8 mouse cellular contexts compared by ENCODE assay signal in the genomic region with DNA sequence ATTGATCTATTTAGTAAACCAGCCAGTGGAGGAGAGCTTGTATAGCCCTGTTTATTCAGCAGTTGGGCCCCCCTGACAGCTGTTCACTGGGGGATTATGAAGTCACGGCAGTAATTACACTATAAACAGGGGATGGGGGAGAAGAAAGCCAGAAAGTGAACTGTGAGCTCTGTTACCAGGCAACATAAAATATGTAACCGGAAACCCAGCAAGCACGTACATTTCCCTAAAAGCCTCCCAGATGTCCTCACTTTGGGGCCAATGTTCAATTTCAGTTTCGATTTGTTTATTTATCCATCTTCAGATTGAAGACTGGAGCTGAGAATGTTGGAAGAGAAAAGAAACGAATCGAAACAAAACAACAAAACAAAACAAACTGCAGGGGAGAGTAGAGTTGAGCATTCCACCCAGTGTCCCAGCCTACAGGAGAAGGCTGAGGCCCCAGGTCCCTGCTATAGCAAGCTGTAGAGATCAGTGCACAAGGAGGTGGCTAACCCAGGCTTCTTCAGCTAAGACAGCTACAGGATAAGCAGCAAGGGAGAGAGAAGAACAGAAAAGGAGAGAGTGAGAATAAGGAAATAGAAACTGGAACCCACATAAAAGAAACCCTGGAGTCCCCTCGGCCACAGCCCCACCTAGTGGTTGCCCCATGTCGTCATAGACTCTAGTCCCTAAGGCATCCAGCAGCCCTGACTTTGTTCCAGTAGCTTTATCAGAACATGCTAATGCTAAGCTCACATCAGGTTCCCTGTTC.
DNase-seq lines count a peak whose midpoint lies in the region; ATAC-seq and TF ChIP-seq lines count a peak whose summit lies in the region.

No protein-coding gene starts in this region.

- H3K4me2 ChIP-seq in hindbrain, embryonic 12.5 days (replicated peaks), result 0 out of 2 replicates have a peak overlapping the region, but pooled peaks have one; percentile 0

- TF ChIP-seq CTCF in embryonic fibroblast, embryonic 13.5 days (IDR thresholded peaks at IDR 0.05; ENCODE audit: borderline replicate concordance, insufficient read depth, low read length), result peak; percentile 41; the same call in 1 of the 2 replicates
- TF ChIP-seq CTCF in small intestine, adult 2 months (IDR thresholded peaks at IDR 0.05; ENCODE audit: extremely low read depth, insufficient read length, insufficient replicate concordance, low read depth, low read length), result peak; percentile 81; the same call in 1 of the 2 replicates

- H3K4me3 ChIP-seq in embryonic fibroblast, embryonic 13.5 days (ENCODE audit: insufficient read depth, low read length), result no peak overlapping the region
- H3K4me3 ChIP-seq in hindbrain, embryonic 12.5 days, result no peak overlapping the region
- peak overlapping the region; percentile 87 for H3K4me3 ChIP-seq in megakaryocyte, embryonic 14.5 days (replicated peaks)
- peak overlapping the region; percentile 24; the same call in 1 of the 2 replicates for H3K4me3 ChIP-seq in small intestine, adult 2 months (ENCODE audit: low read depth, low read length)

- no peaks in the 10 kb centered on the region for H3K9me3 ChIP-seq in hindbrain, embryonic 12.5 days (replicated peaks)
- H3K9me3 ChIP-seq in megakaryocyte, embryonic 14.5 days, result no peaks in the 10 kb centered on the region

- no peaks in the 10 kb centered on the region for H3K4me1 ChIP-seq in embryonic fibroblast, embryonic 13.5 days (ENCODE audit: control insufficient read depth, insufficient read depth, low read length)
- H3K4me1 ChIP-seq in hindbrain, embryonic 12.5 days, result peaks cover 18% of the 10 kb centered on the region
- H3K4me1 ChIP-seq in megakaryocyte, embryonic 14.5 days, result 0 out of 2 replicates have a peak, but pooled peaks cover 6% of the 10 kb centered on the region
- no peaks in the 10 kb centered on the region for H3K4me1 ChIP-seq in small intestine, adult 2 months (ENCODE audit: control insufficient read depth, insufficient read depth, insufficient read length, low read length)

- no peak for TF ChIP-seq POLR2A in embryonic fibroblast, embryonic 13.5 days (IDR thresholded peaks at IDR 0.05; ENCODE audit: low read depth, low read length)
- TF ChIP-seq POLR2A in small intestine, adult 2 months (IDR thresholded peaks at IDR 0.05; ENCODE audit: low read depth, low read length), result no peak

- no peak overlapping the region for H3K9ac ChIP-seq in hindbrain, embryonic 12.5 days

- no peak overlapping the region for H3K27ac ChIP-seq in embryonic fibroblast, embryonic 13.5 days (ENCODE audit: insufficient read depth, low read length)
- no peak overlapping the region for H3K27ac ChIP-seq in hindbrain, embryonic 12.5 days
- H3K27ac ChIP-seq in small intestine, adult 2 months (ENCODE audit: insufficient read depth, low read depth, low read length), result peak overlapping the region; percentile 64

- peak; percentile 84 for DNase-seq in CD4-positive, CD25-positive, alpha-beta regulatory T cell, adult 2 months (ENCODE audit: low read depth, low spot score)
- DNase-seq in layer of hippocampus, postnatal 36 days, result peak; percentile 20 to 23

- H3K27me3 ChIP-seq in hindbrain, embryonic 12.5 days, result no peaks in the 10 kb centered on the region
- peaks cover 2% of the 10 kb centered on the region for H3K27me3 ChIP-seq in megakaryocyte, embryonic 14.5 days (replicated peaks)
- no peaks in the 10 kb centered on the region for H3K27me3 ChIP-seq in small intestine, adult 2 months (ENCODE audit: control insufficient read depth, insufficient read depth, low read length)

- H3K36me3 ChIP-seq in hindbrain, embryonic 12.5 days, result no peaks in the 10 kb centered on the region
- no peaks in the 10 kb centered on the region for H3K36me3 ChIP-seq in megakaryocyte, embryonic 14.5 days (replicated peaks; ENCODE audit: low read length)
- no peaks in the 10 kb centered on the region for H3K36me3 ChIP-seq in small intestine, adult 2 months (ENCODE audit: control insufficient read depth, insufficient read depth, low read length)

- ATAC-seq in activated CD4-positive, CD25-positive, alpha-beta regulatory T cell, adult 4 months, result peak; percentile 82
- ATAC-seq in hindbrain, embryonic 12.5 days (ENCODE audit: low FRiP score), result no peak
- ATAC-seq in erythroblast, adult 5-6 weeks (replicated peaks; ENCODE audit: low FRiP score, poor library complexity, severe bottlenecking), result no peak

- 44% methylated on average over 8 of the region's 8 CpGs for WGBS in hindbrain, embryonic 12.5 days
- WGBS in small intestine, adult 2 months, result 4% methylated on average over 8 of the region's 8 CpGs

Comparison
In these comparisons a context has a peak if more than half of its experiments do, and no peak if none do; other contexts are left out.
1. H3K4me3 ChIP-seq: peak in megakaryocyte, embryonic 14.5 days (single experiment) and small intestine, adult 2 months (single experiment); none in embryonic fibroblast, embryonic 13.5 days (single experiment) and hindbrain, embryonic 12.5 days (single experiment).